Mouse (Mus musculus): ENCODE measurements at regions not wholly inside any gene's neighbourhood (a gene's known extent, or its start where the extent isn't known, plus 50 kb on each side); places are given as distances from the start of the nearest gene placed in this dataset.

GRCm38 (mm10) chrX:99370711-99371110 lies 100.4 kb downstream of the Pja1 start:
- TF ChIP-seq POLR2A (IDR thresholded peaks at IDR 0.05; ENCODE audit: borderline replicate concordance, control insufficient read depth, low read depth, low read length) (no peak), CTCF (IDR thresholded peaks at IDR 0.05; ENCODE audit: control insufficient read depth, insufficient read depth, low read length) (no peak)
